Mouse (Mus musculus): ENCODE measurements around the gene Necap1.

Necap1 gene

DNA sequence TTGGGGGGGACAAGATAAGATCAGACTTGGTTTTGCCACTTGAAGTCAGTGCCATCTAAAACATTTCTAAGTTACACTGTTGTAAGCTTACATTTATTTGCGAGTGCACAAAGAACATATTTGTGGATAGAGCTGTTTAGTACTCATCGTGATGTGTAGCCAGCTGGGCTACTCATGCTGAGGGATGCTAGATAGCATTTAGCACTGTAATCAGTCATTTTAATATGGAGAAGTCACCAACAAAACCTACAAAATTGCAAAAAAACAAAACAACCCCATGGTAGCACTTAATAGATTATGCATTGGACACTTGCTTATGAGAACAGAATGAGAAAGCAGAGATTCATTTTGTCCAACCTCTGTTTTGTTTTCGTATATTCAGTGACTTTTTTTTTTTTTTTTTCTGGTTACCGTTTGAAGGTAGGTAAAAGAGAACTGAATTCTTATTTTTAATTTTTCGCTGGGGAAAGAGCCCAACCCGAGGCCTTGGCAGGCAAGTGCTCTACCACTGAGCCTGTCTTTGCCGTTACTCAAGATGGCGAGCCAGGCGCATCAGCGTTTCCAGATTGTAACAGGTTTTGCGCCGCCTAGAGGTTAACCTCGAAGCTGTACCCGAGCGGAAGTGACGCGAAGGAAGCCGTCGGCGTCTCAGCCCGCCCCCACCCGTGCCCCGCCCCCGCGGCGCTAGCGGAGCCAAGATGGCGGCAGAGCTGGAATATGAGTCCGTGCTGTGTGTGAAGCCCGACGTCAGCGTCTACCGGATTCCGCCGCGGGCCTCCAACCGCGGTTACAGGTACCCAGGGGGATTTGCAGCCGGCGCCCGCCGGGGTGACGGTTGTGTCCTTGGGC, at the start of gene Necap1:
TSS of gene Necap1 (plus strand) at position 604 of the 849 bp plus-strand sequence.
- ATAC-seq (ENCODE audit: low TSS enrichment): peak; percentile 95

DNA sequence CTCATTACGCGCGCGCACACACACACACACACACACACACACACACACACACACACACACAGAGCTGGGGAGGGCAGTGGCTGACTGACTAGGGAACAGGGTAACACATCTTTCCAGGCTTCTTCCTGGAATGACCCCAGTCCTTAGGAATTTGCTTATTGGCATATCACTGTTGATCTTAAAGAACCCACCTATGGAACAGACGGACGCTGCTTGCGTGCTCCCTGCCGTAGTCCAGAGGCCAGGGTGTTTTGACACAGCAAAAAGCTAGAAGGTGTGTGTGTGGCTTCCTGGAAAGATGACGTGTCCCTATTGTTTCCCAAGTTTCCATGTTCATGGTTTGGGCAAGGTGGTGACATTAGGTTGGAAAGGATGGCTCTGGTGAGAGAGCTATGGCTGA, 49.1 kb upstream of the Necap1 start:
- no peak for ATAC-seq (ENCODE audit: low TSS enrichment)

DNA sequence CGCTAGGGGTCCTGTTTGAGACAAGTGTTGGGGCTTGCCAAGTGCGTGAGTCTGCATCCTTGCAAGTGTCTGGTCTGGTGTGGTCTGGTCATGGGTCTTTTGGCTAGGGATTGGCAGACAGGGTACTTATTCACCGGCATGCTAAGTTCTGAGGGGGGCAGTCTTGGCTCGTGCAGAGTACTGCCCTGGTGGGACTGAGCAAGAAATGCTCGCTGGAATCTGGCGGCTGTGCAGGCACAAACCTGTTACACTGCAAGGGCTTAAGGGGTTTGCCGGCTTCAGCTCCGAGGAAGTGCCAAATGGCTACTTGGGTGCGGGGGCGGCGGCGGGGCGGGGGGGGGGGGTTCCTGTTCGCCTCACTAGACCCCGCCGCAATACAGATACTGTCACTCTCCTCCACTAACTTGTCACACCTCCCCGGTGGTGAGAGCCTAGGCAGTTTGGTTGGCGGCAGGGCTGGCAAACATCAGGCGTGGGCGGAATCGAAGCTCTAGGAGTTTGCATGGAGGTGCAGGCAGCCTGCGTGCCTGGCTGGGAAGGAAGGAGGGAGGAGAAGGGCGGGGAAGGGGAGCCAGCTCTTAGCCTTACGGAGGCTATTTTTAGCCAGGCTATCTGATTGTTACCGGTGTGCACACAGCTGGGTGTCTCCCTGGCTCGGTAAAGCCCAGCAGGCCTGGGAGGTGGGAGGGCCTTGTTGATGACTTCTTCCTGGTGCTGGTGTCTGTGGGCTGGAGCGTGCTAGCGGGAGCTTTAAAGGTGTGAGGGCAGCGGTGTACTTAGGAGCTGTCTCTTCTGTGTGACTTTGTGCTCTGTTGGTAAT, 48.1 kb upstream of the Necap1 start:
- ATAC-seq (ENCODE audit: low TSS enrichment): peak; percentile 92

DNA sequence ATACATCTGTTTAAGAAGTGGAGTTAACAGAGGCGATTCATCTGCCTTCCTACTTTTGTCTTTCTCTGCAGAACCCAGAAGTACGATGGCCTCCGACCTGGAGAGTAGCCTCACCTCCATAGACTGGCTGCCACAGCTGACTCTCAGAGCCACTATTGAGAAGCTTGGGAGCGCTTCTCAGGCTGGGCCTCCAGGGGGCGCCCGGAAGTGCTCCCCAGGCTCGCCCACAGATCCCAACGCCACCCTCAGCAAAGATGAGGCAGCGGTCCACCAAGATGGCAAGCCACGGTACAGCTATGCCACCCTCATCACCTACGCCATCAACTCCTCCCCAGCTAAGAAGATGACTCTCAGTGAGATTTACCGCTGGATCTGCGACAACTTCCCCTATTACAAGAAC, 46.2 kb upstream of the Necap1 start:
- 0 out of 2 replicates have a peak, but pooled peaks have one; percentile 3 for ATAC-seq (ENCODE audit: low TSS enrichment)

DNA sequence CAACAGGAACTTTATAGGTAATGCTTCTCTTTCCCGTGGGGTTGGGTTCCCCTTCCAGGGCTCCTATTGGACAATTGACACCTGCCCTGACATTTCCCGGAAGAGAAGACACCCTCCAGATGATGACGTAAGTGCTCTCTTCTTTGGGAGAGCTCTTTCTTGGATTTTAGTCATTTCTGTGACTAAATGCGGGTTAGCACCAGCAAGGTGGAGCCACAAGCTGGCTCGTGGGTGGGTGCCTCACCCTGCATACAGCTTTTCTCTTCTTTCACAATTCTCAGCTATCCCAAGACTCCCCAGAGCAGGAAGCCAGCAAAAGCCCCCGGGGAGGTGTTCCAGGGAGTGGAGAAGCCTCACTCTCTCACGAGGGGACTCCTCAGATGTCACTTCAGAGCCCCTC, 41.4 kb upstream of the Necap1 start:
- ATAC-seq (ENCODE audit: low TSS enrichment): peak; percentile 86

DNA sequence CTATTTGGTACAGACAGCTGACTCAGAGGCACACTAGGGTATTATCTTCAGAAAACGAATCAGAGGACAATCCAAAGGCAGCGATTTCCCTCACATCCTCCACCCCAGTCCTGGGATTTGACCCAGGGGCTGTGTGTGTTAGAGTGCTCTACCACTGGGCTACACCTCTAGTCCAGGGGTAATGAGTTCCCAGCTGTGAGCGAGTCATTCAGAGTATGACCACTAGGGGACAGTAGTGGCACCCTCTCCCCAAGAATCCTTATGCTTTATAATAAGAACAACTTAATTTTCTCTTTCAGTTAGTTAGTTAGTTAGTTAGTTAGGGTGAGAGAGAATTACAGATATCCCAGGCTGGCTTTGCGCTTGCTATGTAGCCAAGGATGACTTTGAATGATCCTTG, 39.9 kb upstream of the Necap1 start:
- no peak for ATAC-seq (ENCODE audit: low TSS enrichment)

DNA sequence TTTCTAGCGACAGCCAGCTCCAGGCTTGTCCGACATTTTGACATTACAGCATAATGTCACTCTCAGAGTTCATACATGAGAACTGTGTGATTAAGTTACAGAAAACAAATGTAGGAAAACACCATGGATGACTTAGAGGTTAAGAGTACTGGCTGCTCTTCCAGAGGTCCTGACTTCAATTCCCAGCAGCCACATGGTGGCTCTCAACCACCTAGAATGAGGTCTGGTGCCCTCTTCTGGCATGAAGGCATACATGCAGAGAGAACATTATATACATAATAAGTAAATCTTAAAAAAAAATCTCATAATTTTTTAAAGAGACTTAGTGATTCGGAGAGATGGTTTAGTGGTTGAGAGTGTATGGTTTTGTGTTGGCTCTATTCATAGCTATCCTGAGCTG, 37.3 kb upstream of the Necap1 start:
- no peak for ATAC-seq (ENCODE audit: low TSS enrichment)

DNA sequence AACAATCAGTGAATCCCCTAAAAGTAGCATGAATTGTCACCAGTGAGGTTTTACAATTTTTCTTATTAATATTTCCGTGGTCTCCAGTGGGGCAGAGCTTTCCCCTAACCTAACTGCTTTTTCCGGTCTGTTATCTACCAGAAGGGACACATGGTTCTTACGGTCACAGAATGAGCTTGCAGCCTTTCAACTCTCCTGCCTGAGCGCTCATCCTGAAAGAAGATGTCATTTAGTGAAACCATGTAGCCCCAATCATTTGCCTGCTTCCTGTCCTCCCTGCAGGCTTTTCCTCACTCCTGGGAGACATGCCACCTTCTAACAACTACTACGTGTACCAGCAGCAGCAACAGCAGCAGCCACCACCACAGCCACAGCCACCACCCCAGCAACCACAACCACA, 36.7 kb upstream of the Necap1 start:
- ATAC-seq (ENCODE audit: low TSS enrichment): no peak

DNA sequence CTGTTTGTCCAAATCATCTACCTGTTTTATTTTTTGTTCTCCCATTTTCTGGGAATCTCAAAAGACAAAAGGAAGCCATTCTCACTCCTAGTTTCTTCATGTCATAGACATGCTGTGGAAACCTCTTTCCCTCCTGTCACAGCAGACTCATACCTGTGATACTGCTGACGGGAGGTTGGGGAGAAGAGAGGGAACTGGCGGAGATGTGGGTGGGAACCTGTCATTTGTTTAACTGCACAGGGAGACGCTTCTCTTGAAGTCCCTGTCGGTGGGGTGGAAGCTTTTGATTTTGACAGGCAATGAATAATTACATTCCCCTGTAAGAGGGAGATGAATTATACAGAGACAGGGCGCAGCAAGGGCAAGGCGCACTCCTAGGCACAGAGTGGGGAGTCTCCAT, 30.5 kb upstream of the Necap1 start:
- no peak for ATAC-seq (ENCODE audit: low TSS enrichment)

DNA sequence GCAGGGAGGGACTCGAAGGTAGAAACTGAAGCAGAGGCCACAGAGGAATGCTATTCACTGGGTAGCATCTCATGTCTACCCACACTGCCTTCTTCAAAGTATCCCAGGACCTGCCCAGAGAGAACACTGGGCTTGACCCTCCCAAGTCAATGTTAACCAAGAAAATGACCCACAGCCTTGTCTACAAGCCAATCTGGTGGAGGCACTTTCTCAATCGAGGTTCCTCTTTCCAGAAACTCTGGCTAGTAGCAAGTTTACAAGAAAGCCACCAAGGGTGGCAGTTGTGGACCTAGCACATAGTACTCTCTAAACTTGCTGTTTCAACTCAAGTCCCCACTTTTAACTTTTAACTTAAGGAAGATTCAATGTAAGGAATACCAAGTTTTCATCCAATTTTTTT, 21.6 kb upstream of the Necap1 start:
- ATAC-seq (ENCODE audit: low TSS enrichment): no peak

DNA sequence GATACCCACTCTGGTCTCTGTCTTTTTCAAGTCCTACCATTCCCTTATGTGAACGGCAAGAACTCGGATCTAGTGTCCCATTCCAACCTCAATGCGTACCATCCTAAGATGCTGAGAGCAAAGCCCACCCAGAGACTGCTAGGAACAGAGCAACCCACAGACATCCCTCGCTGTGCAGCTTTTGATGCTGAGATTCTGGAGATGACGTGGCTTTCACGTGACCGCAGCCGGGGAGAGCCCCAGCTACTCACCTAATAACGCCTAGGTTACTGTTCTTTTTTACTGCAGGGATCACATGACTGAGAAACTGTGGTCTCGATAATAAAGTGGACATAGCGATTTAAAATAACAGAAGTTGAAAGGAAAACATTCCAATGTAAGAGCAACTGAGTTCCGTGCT, 19.7 kb upstream of the Necap1 start:
- ATAC-seq (ENCODE audit: low TSS enrichment): no peak

DNA sequence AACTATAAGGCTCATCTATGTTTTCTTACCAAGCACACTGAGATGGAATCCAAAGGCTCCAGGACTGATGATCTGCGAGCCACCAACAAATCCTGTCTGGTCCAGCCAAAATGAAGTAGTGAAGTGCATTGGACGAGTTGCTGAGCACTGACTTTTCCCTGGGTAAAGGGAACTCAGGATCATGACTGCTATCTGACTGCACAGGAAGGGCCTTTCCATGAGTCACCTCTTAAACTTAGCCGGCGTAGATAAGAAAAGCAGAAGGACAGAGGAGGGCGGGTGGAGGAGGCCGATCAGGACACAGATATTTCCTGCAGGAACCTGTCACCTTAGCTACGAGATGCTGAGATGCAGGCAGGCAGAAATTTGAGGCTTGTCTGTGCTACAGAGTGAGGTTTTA, 18.3 kb upstream of the Necap1 start, which contains the start of gene C3ar1:
TSS of gene C3ar1 (minus strand) at position 207 of the 400 bp plus-strand sequence.
- no peak for ATAC-seq (ENCODE audit: low TSS enrichment)

DNA sequence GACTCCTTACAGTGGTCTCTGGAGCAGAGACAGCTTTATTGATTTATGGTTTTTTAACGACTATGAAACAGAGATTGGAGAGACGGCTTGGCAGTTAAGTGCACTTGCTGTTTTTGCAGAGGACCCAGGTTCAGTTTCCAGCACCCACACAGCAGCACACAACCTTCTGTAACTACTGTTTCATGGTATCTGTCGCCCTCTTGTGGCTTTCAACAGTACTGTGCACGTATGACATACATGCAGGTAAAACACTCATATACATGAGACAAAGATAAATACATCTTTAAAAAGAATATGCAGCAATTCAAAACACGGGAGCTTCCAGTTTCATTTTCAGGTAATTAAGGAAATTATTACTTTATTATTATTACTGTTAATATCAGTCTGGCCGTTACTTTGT, 11.8 kb upstream of the Necap1 start:
- ATAC-seq (ENCODE audit: low TSS enrichment): no peak

DNA sequence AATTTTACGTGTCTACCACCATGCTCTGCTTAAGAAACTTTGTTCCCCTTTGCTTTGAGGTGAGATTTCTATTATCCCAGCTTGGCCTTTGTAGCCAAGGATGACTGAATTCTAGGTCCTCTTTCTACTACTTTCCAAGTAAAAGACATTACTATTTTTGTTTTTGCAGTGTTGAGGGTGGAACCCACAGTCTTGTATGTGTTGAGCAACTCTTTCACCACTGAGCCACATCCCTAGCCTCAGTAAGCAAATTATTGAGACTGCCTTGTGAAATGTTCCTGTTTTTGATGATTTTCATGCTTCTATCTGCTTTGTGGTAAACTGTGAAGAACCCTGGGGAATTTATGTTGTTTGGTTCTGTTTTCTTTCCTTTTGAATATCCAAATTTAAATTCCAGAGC, 11.4 kb upstream of the Necap1 start:
- no peak for ATAC-seq (ENCODE audit: low TSS enrichment)

DNA sequence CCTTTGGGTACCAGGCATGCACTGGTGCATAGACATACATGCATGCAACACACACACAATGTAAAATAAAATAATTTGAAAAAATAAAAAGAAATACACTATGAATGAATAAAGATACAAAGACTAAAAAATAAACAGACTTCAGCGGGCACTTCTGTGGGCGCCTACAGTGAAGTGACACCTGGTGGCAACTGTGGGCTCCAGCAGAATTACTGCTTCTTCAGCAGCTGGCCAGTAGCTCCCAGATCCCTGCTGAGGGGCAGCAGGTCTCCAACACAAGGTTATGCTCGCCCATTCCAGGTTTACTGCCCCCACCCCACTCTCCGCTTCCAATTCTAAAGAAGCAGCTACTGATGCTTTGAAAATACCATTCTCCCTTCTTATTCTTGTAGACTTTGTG, 6.4 kb upstream of the Necap1 start:
- no peak for ATAC-seq (ENCODE audit: low TSS enrichment)

DNA sequence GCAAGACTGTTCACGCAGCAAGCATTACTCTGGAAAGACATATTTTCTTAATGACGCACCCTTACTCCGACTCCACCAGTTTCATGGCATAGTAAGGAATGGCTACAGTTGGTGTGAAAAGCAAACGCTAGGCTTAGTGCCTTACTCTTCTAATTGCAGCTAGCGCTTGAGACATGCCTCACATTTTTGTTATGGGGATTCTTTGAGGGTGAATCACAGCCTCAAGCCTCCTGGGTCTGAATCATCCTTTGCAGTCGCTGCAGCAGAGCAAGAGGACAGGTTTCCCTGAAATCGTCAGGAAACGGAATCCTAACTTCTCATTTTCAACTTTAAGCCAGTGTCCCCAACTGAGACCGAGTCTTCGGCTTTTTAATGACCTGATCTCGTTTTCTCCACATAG, 4.4 kb upstream of the Necap1 start:
- peak; percentile 48 for ATAC-seq (ENCODE audit: low TSS enrichment)

DNA sequence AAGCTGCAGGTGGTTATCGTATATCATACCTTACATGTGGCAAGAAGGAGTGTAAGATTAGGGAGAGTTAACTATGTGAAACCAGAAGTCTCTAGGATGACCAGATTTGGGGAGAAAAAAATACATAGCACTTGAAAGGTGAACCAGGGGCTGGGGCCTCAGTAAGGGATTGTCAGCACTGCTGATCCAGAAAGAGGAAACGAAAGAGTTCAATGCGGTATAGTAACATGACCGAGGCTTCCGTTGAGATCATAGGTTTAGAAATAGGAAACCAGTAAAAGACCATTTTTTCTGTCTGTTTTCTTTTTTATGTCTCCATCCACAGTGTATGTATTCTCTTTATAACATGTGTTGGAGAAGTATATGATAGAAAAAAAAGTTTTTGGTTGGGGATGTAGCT, 1.5 kb upstream of the Necap1 start:
- ATAC-seq (ENCODE audit: low TSS enrichment): no peak

DNA sequence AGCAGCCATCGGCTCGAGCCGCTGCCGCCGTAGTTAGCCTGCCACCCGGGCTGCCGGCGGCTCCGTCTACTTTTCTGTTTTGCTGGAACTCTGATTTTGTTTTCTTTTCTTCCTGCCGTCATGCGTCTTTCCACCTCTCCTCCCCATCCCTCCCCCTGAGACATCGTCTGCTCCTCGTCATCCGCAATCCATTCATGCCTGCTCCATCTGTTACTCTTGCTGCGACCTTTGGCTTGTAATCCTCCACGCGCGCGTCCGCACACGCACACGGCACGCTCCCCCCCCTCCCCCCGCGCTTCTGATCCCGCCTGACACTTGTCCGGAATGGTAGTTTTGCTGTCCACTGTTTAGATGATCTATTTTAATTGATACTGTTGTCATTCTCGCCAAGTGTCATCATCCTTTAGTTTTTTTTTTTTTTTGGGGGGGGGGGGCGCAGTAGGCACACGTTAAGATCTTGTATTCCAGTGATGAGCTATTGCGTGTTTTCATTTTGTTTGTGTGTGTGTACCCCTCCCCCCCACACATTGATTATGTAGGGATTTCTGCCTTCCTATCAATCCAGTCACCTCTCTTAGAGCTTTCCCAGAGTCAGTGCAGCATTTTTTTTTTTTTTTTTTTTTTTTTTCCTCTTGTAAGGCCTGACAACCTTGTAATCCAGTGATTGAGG, 581 bp downstream of the Necap1 start:
- peak; percentile 55 for ATAC-seq (ENCODE audit: low TSS enrichment)

DNA sequence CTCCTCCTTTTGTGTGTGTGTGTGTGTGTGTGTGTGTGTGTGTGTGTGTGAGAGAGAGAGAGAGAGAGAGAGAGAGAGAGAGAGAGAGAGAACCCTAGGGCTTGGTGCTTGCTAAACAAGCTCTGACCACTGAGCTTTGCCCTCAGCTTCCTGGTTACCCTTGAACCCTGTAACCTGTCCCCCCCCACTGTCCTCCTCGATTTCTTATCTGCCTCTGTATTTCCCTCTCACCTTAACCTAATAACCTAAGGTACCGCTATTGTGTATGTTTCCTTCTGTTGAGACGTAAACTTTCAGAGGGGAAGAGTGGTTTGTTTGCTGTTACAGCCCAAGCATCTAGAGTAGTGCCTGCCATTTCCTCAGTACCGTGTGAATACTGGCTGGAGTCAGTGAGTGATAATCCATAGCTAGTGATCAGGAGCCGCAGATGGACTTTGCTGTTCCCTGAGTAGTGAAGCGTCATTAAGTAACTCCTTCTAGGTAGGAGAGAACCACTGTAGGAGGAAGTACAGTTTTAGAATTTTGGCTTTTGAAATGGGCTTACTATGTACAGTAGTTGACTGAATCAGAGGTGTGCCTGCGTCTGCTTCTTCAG, 5.0 kb downstream of the Necap1 start:
- ATAC-seq (ENCODE audit: low TSS enrichment): no peak

DNA sequence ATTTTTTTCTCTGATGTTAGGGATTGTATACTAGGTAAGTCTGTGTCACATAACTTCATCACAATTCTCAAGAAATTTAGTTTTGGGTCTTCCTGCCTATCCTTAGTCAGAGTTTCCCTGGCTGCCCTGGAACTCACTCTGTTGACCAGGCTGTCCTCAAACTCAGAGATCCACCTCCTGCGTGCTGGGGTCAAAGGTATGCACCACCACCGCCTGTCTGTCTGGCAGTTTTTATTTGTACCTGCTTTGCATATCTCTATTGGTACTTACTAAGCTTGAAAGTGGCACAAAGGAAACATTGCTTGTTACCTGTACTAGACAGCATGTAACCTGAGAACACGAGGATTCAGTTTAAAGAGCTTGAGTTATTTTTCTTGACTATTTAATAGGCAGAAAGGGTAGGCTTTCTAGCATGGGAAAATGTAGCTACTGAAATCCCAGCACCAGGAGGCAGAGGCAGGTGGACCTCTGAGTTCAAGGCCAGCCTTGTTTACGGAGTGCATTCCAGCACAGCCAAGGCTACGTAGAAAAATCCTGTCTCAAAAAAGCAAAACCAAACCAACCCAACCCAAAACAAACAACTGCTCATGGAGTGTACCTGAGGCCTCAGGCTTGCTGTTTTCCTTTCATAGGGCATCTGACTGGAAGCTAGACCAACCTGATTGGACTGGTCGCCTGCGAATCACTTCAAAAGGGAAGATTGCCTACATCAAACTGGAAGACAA, 5.7 kb downstream of the Necap1 start:
- no peak for ATAC-seq (ENCODE audit: low TSS enrichment)

DNA sequence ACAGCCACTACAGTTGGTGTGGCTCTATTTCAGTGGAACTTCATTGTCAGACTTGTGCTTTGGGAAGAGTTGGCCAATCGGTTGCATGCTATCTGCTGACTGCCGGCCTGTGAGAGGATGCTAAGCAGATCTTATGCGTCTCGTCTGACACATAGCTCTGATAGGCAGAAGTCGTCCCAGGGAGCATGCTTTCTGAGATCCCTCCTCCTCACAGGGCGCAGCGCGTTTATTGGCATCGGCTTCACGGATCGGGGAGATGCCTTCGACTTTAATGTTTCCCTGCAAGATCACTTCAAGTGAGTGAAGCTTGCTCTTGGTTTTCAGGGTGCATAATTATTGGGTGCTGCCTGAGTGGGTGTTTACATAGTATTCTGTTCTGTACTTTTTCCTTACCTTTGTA, 7.0 kb downstream of the Necap1 start:
- no peak for ATAC-seq (ENCODE audit: low TSS enrichment)
